Comparison of ENCODE assay signal across 44 mouse cellular contexts in genomic region chr11:87603571-87603970, GRCm38 (mm10). TPM values are rescaled to one million over a fixed set of nuclear protein-coding genes. Genes with fewer than 3 reads are reported as not detected.
"Had no signal": no experiment of that assay in that cellular context is flagged by ENCODE, and none has a peak within 500 bp of the region (broad histone marks: within the 10 kb centered on the region; RNA-seq: fewer than 3 reads in every experiment).

No protein-coding gene starts in this region.

- H3K4me2 ChIP-seq: limb, embryonic 12.5 days; limb, embryonic 13.5 days; limb, embryonic 15.5 days; liver, embryonic 11.5 days; liver, embryonic 12.5 days; liver, embryonic 13.5 days; liver, embryonic 15.5 days; lung, embryonic 14.5 days; lung, embryonic 15.5 days; midbrain, embryonic 11.5 days; midbrain, embryonic 12.5 days; midbrain, embryonic 13.5 days; midbrain, embryonic 15.5 days; neural tube, embryonic 12.5 days had no signal

- ATAC-seq: liver, embryonic 12.5 days; liver, postnatal 0 days; lung, postnatal 0 days; midbrain, embryonic 13.5 days; midbrain, embryonic 15.5 days had no signal

- H3K4me3 ChIP-seq: limb, embryonic 10.5 days; limb, embryonic 12.5 days; limb, embryonic 13.5 days; limb, embryonic 15.5 days; liver, embryonic 12.5 days; liver, embryonic 13.5 days; liver, embryonic 15.5 days; lung, embryonic 15.5 days; megakaryocyte, embryonic 14.5 days; midbrain, embryonic 10.5 days; midbrain, embryonic 12.5 days; midbrain, embryonic 13.5 days; midbrain, embryonic 15.5 days; myocyte; neural tube, embryonic 12.5 days had no signal

- H3K27ac ChIP-seq: limb, embryonic 10.5 days; limb, embryonic 12.5 days; limb, embryonic 13.5 days; limb, embryonic 15.5 days; liver, embryonic 12.5 days; liver, embryonic 13.5 days; liver, embryonic 14.5 days; liver, embryonic 15.5 days; lung, embryonic 15.5 days; macrophage; midbrain, embryonic 10.5 days; midbrain, embryonic 12.5 days; midbrain, embryonic 13.5 days; midbrain, embryonic 15.5 days; neural tube, embryonic 12.5 days had no signal

- H3K9me3 ChIP-seq: limb, embryonic 10.5 days; limb, embryonic 12.5 days; limb, embryonic 13.5 days; limb, embryonic 15.5 days; liver, embryonic 12.5 days; liver, embryonic 13.5 days; liver, embryonic 15.5 days; lung, embryonic 15.5 days; megakaryocyte, embryonic 14.5 days; midbrain, embryonic 10.5 days; midbrain, embryonic 12.5 days; midbrain, embryonic 13.5 days; midbrain, embryonic 15.5 days; neural tube, embryonic 12.5 days had no signal

- H3K4me1 ChIP-seq: limb, embryonic 10.5 days; limb, embryonic 12.5 days; limb, embryonic 13.5 days; limb, embryonic 15.5 days; liver, embryonic 12.5 days; liver, embryonic 13.5 days; liver, embryonic 15.5 days; lung, embryonic 15.5 days; midbrain, embryonic 10.5 days; midbrain, embryonic 12.5 days; midbrain, embryonic 15.5 days; neural tube, embryonic 12.5 days had no signal

- H3K27me3 ChIP-seq: limb, embryonic 12.5 days; limb, embryonic 13.5 days; limb, embryonic 15.5 days; liver, embryonic 12.5 days; liver, embryonic 13.5 days; liver, embryonic 15.5 days; lung, embryonic 15.5 days; megakaryocyte, embryonic 14.5 days; midbrain, embryonic 12.5 days; midbrain, embryonic 13.5 days; midbrain, embryonic 15.5 days; neural tube, embryonic 12.5 days had no signal

- DNase-seq: left cerebral cortex, postnatal 4 days; liver; liver, embryonic 13.5 days; liver, postnatal 0 days; lung, adult 18-20 months; lung, adult 2 months; lung, embryonic 14.5 days; lung, postnatal 10 days; lung, postnatal 14 days; lung, postnatal 36 days; lung, postnatal 4 days; midbrain, embryonic 14.5 days had no signal

- H3K9ac ChIP-seq: limb, embryonic 12.5 days; limb, embryonic 13.5 days; limb, embryonic 15.5 days; liver, embryonic 12.5 days; liver, embryonic 13.5 days; liver, embryonic 14.5 days; liver, embryonic 15.5 days; liver, postnatal 0 days; lung, embryonic 14.5 days; lung, embryonic 15.5 days; midbrain, embryonic 12.5 days; midbrain, embryonic 13.5 days; midbrain, embryonic 15.5 days; neural tube, embryonic 12.5 days had no signal

RNA-seq across cellular contexts. Expression of gene Hsf5, which starts 13.4 kb away (rescaled TPM):
- total RNA-seq: megakaryocyte progenitor cell, adult 5-6 weeks; monocyte, adult 5-6 weeks had no signal
- polyA plus RNA-seq: liver, embryonic 15.5 days; liver, postnatal 0 days; macrophage; myocyte had no signal

RNA-seq across cellular contexts. Expression of gene Sept4, which starts 34.9 kb away (rescaled TPM):
- polyA plus RNA-seq: macrophage had no signal

RNA-seq across cellular contexts. Expression of gene Gm11492, which starts 37.1 kb away (rescaled TPM):
- total RNA-seq: left cerebral cortex, postnatal 10 days; left cerebral cortex, postnatal 25 days; left cerebral cortex, postnatal 4 days; liver, adult 2 months; megakaryocyte progenitor cell, adult 5-6 weeks; megakaryocyte, adult 5-6 weeks; megakaryocyte-erythroid progenitor cell, adult 5-6 weeks; midbrain, postnatal 0 days; monocyte, adult 5-6 weeks had no signal
- polyA plus RNA-seq: limb, embryonic 10.5 days; limb, embryonic 11.5 days; limb, embryonic 12.5 days; limb, embryonic 13.5 days; limb, embryonic 14.5 days; limb, embryonic 15.5 days; liver, embryonic 11.5 days; liver, embryonic 12.5 days; liver, embryonic 13.5 days; liver, embryonic 14.5 days; liver, embryonic 15.5 days; liver, embryonic 16.5 days; liver, postnatal 0 days; lung, adult 2 months; lung, embryonic 14.5 days; lung, embryonic 15.5 days; lung, embryonic 16.5 days; lung, postnatal 0 days; macrophage; midbrain, embryonic 10.5 days; midbrain, embryonic 11.5 days; midbrain, embryonic 12.5 days; midbrain, embryonic 13.5 days; midbrain, embryonic 14.5 days; midbrain, embryonic 15.5 days; midbrain, postnatal 0 days; myocyte; neural tube, embryonic 11.5 days; neural tube, embryonic 12.5 days had no signal

RNA-seq across cellular contexts. Expression of gene Rnf43, which starts 59.0 kb away (rescaled TPM):
- polyA plus RNA-seq: myocyte had no signal
